Mouse (Mus musculus) lung, embryonic 15.5 days (tissue): ENCODE measurements around the gene Map4k1. TPM values are rescaled to one million over a fixed set of nuclear protein-coding genes. Genes with fewer than 3 reads are reported as not detected.
"Not testable (repeated sequence)": the region's sequence is repeated elsewhere in the genome, so short reads cannot be mapped to it uniquely, and the experiment has no call there.

Source experiments
- ATAC-seq: fragments of 200-750 bp; cut with Nextera tagmentation; 2 replicates; pipeline ENCODE4 v1.8.0; 2017; ENCODE audit warnings: moderate number of reproducible peaks, borderline replicate concordance; ENCODE audit not compliant: low FRiP score, low TSS enrichment; ENCODE audit errors: extremely low read depth
- H3K27ac ChIP-seq: fragments of 300-500 bp; sonication (generic); 2 replicates; pipeline ENCODE4 v1.5.1; 2015; ENCODE audit warnings: moderate library complexity, mild to moderate bottlenecking, inconsistent platforms
- H3K27me3 ChIP-seq: fragments of 300-500 bp; sonication (generic); 2 replicates; pipeline ENCODE4 v1.6.1; 2015; ENCODE audit warnings: inconsistent platforms
- H3K36me3 ChIP-seq: fragments of 300-500 bp; sonication (generic); 2 replicates; pipeline ENCODE4 v1.6.1; 2015; ENCODE audit warnings: inconsistent platforms
- H3K4me1 ChIP-seq: fragments of 300-500 bp; sonication (generic); 2 replicates; pipeline ENCODE4 v1.6.1; 2015; ENCODE audit warnings: inconsistent platforms
- H3K4me2 ChIP-seq: fragments of 300-500 bp; sonication (generic); 2 replicates; pipeline ENCODE4 v1.6.1; 2015; ENCODE audit warnings: inconsistent platforms, mild to moderate bottlenecking, moderate library complexity
- H3K4me3 ChIP-seq: fragments of 300-500 bp; sonication (generic); 2 replicates; pipeline ENCODE4 v1.5.1; 2015; ENCODE audit warnings: mild to moderate bottlenecking, inconsistent platforms
- H3K9ac ChIP-seq: fragments of 300-500 bp; sonication (generic); 2 replicates; pipeline ENCODE4 v1.6.1; 2015; ENCODE audit warnings: inconsistent platforms
- H3K9me3 ChIP-seq: fragments of 300-500 bp; sonication (generic); 2 replicates; pipeline ENCODE4 v1.6.1; 2016; ENCODE audit warnings: inconsistent platforms
- WGBS: fragments of 180-500 bp; shearing (Covaris S2); methylation state at CpG from one replicate; pipeline ENCODE4 v1.1.7; 2015; 5-methylcytosine and 5-hydroxymethylcytosine counted together
- polyA plus RNA-seq: library from polyadenylated mRNA; unstranded; fragments of >200 nt; fragmentation: Nextera tagmentation; extraction: Ambion mirVana; gene quantifications from 2 replicates; pipeline ENCODE4 v1.2.1, GENCODE M21; 2015

The Map4k1 gene
- polyA plus RNA-seq, 1 experiment from 2014 or later: 9.8 TPM

DNA sequence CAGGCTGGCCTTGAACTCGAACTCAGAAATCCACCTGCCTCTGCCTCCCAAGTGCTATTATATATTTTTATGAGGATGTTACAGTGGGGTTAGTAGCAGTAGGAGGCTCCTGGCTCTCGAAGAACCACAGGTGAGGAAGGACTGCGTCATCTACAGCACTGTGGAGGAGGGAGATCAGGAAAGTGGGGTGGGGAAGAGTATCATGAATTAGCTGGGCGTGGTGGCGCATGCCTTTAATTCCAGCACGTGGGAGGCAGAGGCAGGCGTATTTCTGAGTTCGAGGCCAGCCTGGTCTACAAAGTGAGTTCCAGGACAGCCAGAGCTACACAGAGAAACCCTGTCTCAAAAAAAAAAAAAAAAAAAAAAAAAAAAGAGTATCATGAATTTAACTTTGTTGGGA, 13.7 kb upstream of the Map4k1 start:
- not testable (repeated sequence) for ATAC-seq, H3K9ac ChIP-seq, H3K27ac ChIP-seq, H3K4me3 ChIP-seq, H3K27me3 ChIP-seq, H3K4me2 ChIP-seq, H3K9me3 ChIP-seq
- Histone ChIP-seq H3K36me3 (peaks cover 15% of the 10 kb centered on the region), H3K4me1 (peaks cover 24% of the 10 kb centered on the region)
- 92% methylated on average over 8 of the region's 8 CpGs for WGBS

DNA sequence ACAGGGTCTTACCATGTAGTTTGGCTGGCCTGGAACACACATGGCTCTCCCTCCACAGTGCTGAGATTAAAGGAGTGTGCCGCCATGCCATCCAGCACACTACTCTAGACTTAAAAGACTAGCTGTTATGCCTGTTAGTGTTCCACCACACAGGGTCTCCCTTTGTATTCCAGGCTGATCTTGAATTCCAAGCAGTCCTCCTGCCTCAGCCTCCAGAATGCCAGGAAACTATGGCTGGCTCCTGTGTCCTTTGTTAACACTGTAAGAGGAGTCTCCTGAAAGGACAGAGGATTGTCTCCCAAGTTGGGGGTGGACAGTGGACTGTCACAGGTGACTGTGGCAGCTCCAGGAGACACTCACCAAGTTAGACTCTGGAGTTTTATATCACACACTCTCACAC, 12.6 kb upstream of the Map4k1 start:
- no peak overlapping the region for H3K4me3 ChIP-seq
- H3K9me3 ChIP-seq: no peaks in the 10 kb centered on the region
- H3K36me3 ChIP-seq: peaks cover 26% of the 10 kb centered on the region
- 100% methylated on average over 1 of the region's 1 CpGs for WGBS
- no peak overlapping the region for H3K4me2 ChIP-seq
- no peak overlapping the region for H3K27ac ChIP-seq
- no peaks in the 10 kb centered on the region for H3K27me3 ChIP-seq
- ATAC-seq: no peak
- H3K9ac ChIP-seq: no peak overlapping the region
- peaks cover 23% of the 10 kb centered on the region for H3K4me1 ChIP-seq

DNA sequence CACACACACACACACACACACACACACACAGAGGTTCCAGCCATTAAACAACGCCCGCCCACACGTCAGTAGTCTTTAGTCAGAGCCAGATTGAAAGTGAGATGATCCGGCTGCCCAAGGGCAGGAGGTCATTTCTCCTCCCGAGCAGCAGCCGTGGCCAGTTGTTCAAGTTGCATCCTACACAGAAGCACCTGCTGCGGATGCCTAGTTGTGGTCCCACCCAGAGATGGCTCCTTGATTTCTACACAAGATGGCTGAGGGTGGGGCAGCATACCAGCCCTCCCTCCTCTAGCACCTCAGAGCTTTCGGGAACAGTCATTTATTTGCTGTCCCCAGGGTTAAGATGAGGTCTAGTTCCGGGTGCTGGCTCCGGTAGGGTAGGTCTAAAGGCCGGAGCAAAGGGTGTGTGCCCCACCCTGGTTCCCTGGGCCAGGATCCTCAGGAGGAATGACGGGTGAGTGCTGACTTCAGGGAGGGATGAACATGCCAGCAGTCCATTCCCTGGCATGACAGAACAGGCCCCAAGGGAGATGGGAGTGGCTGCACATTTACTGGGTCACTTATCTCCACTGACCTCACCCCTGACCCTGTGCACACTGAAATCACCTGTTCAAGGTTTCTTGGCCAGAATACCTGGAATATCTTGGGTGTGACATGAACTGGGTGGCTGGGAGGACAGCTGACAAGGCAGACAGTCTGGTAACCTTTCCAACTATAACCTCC, 12.0 kb upstream of the Map4k1 start:
- H3K36me3 ChIP-seq: peaks cover 30% of the 10 kb centered on the region
- H3K27me3 ChIP-seq: no peaks in the 10 kb centered on the region
- H3K9ac ChIP-seq: no peak overlapping the region
- H3K27ac ChIP-seq: no peak overlapping the region
- peaks cover 23% of the 10 kb centered on the region for H3K4me1 ChIP-seq
- WGBS: 45% methylated on average over 12 of the region's 12 CpGs
- no peak for ATAC-seq
- no peaks in the 10 kb centered on the region for H3K9me3 ChIP-seq
- no peak overlapping the region for H3K4me3 ChIP-seq
- H3K4me2 ChIP-seq: no peak overlapping the region

DNA sequence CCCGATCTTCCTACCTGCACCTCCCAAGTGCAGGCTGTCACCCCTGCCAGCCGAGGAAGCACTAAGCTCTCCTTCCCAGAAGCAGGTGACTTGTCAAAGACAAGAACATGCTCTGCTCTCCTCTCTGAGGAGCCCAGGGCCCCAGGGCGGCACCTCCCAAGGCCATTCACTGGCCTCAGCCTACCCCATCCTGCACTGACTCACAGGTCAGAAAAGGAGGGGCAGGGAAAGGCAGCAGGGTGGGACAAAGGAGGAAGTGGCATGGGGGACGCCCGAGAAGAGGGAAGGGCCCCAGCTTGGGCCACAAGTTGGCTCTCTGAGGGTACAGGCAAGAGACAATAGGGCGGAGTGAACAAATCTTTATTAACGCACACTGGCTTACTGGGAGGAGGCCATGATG, 10.8 kb upstream of the Map4k1 start:
- Histone ChIP-seq H3K4me1 (peaks cover 23% of the 10 kb centered on the region), H3K9me3 (no peaks in the 10 kb centered on the region), H3K9ac (no peak overlapping the region), H3K4me3 (no peak overlapping the region), H3K27ac (no peak overlapping the region), H3K27me3 (no peaks in the 10 kb centered on the region), H3K36me3 (peaks cover 33% of the 10 kb centered on the region), H3K4me2 (no peak overlapping the region)
- ATAC-seq: no peak
- 87% methylated on average over 7 of the region's 7 CpGs for WGBS

DNA sequence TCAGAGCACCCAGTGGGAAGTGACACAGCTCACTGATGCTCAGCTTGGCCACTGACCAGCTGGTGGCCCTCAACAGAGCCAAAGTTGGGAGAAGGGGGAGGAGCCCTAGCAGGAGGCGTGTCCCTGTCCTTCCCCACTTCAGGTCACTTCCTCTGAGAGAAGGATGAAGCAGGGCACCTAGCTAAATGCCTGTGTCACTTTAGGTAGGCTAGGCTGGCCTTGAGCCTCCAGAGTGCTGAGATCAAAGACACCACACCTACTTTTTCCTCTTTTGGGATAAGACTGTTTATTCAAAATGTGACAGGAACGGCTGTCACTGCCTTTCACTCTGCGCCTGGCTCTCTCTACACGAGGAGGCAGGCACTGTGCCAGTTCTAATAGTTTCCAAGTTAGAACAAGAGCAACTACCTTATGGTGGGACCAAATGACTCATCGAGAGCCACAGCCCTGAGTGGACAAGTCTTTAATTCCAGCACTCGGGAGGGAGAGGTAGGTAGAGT, 10.0 kb upstream of the Map4k1 start:
- H3K27me3 ChIP-seq: no peaks in the 10 kb centered on the region
- no peak overlapping the region for H3K4me2 ChIP-seq
- 21% methylated on average over 6 of the region's 6 CpGs for WGBS
- peak; percentile 48 for ATAC-seq
- peak overlapping the region; percentile 67 for H3K27ac ChIP-seq
- H3K36me3 ChIP-seq: peaks cover 41% of the 10 kb centered on the region
- H3K4me1 ChIP-seq: peaks cover 23% of the 10 kb centered on the region
- no peak overlapping the region for H3K4me3 ChIP-seq
- H3K9me3 ChIP-seq: no peaks in the 10 kb centered on the region
- no peak overlapping the region for H3K9ac ChIP-seq

DNA sequence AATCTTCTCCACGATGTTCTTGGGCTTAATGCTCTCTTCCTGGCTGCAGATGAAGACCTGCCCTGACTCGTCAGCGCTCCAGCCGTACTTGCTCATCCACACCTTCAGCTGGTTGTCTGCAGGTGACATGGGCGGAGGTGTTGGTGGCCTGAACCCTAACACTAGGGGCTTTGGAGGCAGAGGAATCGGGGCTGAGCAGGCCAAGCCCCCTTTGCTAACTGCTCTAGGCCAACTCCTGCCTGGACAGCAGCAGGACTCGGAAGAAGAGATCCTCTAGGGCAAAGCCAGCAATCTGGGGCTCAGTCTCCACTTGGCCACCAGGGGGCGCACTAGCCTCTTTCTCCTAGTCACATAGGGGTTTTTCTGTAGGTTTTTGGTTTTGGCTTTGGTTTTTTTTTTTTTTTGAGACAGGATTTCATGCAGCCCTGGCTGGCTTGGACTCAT, 9.3 kb upstream of the Map4k1 start:
- Histone ChIP-seq H3K9ac (no peak overlapping the region), H3K27me3 (no peaks in the 10 kb centered on the region), H3K36me3 (peaks cover 48% of the 10 kb centered on the region), H3K4me3 (no peak overlapping the region), H3K27ac (peak overlapping the region; percentile 67), H3K9me3 (no peaks in the 10 kb centered on the region), H3K4me1 (peaks cover 23% of the 10 kb centered on the region), H3K4me2 (no peak overlapping the region)
- ATAC-seq: peak; percentile 28; the same call in 1 of the 2 replicates
- WGBS: 58% methylated on average over 8 of the region's 8 CpGs

DNA sequence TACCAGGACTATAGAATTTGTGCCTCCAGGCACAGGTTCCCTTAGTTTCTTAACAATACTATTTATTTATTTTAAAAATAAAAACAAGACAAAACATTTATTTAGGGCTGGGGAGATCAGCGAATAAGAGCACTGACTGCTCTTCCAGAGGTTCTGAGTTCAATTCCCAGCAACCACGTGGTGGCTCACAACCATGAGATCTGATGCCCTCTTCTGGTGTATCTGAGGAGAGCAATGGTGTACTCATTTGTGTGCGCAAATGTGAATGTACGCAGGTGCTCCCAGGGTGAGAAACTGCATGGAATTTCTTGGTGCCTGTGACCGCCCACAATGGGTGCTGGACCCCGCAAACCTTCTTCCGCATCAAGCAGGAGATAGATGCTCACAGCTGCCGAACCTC, 8.8 kb upstream of the Map4k1 start:
- Histone ChIP-seq H3K4me1 (peaks cover 23% of the 10 kb centered on the region), H3K4me2 (no peak overlapping the region), H3K4me3 (no peak overlapping the region), H3K9me3 (no peaks in the 10 kb centered on the region), H3K36me3 (peaks cover 53% of the 10 kb centered on the region), H3K9ac (no peak overlapping the region), H3K27me3 (no peaks in the 10 kb centered on the region), H3K27ac (no peak overlapping the region)
- ATAC-seq: no peak
- 78% methylated on average over 8 of the region's 8 CpGs for WGBS

DNA sequence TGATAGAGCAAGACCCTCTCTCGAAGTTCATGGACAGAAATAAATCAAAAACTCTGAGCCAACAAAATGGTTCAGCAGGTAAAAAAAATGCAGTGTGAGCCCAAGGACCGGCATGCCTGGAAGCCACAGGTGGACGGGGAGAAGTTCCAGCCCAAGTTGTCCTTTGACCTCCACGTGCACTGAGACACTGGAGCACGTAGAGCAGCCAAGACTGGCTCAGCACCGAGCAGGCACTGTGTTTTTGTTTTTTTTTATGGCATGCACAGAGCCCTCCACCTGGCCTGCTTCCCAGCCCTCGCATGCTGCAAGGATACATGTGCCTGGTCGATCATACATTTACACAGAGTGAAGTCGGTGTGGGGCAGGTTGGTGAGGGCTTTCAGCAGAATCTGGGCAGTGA, 4.3 kb upstream of the Map4k1 start:
- Histone ChIP-seq H3K4me1 (peaks cover 17% of the 10 kb centered on the region), H3K27ac (no peak overlapping the region), H3K36me3 (peaks cover 55% of the 10 kb centered on the region), H3K27me3 (no peaks in the 10 kb centered on the region), H3K9ac (no peak overlapping the region), H3K4me3 (no peak overlapping the region), H3K4me2 (no peak overlapping the region), H3K9me3 (no peaks in the 10 kb centered on the region)
- WGBS: 86% methylated on average over 9 of the region's 9 CpGs
- no peak for ATAC-seq

DNA sequence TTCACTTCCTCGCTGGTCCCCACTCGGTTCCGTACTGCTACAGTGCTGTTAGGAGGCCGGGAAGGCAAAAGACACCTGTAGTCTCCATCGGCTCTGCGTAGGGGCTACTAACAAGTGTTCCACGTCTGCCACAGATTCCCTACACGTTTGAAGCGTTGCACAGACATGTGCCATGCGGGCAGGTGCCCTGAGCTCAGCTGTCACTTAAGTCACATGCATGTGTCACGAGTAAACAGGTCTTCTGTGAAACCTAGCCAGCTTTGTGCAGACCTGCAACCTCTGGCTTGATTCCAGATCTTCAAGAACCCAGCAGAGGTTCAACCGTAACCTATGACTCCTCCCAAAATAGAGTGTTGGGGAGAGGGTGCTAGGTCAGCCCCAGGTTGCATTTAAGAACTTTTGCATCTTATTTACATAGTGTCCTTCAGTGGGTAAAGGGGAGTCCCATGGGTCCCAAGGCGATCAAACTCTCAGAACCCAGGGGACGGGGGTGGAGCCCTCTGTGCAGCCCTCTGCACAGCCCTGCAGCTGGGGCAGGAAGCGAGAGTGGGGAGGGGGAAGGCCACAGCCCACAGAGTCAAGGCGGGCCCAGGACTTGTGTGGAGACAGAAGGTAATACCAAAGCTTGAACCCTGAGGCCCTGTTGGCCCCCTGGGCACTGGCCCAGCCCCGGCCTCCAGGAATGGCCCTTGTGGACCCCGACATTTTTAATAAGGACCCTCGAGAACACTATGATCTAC, 594 bp downstream of the Map4k1 start:
- peaks cover 21% of the 10 kb centered on the region for H3K36me3 ChIP-seq
- H3K9ac ChIP-seq: peak overlapping the region; percentile 56
- H3K27me3 ChIP-seq: no peaks in the 10 kb centered on the region
- 13% methylated on average over 19 of the region's 19 CpGs for WGBS
- H3K4me2 ChIP-seq: peak overlapping the region; percentile 73
- ATAC-seq: peak; percentile 41
- peak overlapping the region; percentile 81 for H3K27ac ChIP-seq
- peak overlapping the region; percentile 65 for H3K4me3 ChIP-seq
- H3K4me1 ChIP-seq: peaks cover 23% of the 10 kb centered on the region
- H3K9me3 ChIP-seq: no peaks in the 10 kb centered on the region

DNA sequence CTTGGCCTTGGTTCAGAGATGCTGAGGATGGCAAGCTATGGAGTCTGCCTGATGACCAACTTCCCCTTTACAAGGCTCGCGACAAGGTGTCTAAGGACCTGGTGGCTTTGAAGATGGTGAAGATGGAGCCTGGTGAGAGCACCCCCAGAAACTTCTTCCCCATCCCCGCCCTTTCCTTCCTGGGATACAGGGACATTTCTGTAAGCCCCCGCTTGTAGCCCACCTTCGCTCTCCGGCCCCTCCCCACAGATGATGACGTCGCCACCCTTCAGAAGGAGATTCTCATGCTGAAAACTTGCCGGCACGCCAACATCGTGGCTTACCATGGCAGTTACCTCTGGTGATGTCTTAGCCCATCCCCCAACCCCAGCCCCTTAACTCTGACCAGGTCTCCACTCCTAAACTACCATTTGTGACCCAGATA, 1.3 kb downstream of the Map4k1 start:
- no peaks in the 10 kb centered on the region for H3K27me3 ChIP-seq
- H3K9ac ChIP-seq: 0 out of 2 replicates have a peak overlapping the region, but pooled peaks have one; percentile 56
- peaks cover 14% of the 10 kb centered on the region for H3K36me3 ChIP-seq
- 61% methylated on average over 11 of the region's 11 CpGs for WGBS
- no peaks in the 10 kb centered on the region for H3K9me3 ChIP-seq
- H3K4me2 ChIP-seq: peak overlapping the region; percentile 73
- peak overlapping the region; percentile 65; the same call in 1 of the 2 replicates for H3K4me3 ChIP-seq
- no peak for ATAC-seq
- no peak overlapping the region; the same call in 1 of the 2 replicates for H3K27ac ChIP-seq
- peaks cover 23% of the 10 kb centered on the region for H3K4me1 ChIP-seq

DNA sequence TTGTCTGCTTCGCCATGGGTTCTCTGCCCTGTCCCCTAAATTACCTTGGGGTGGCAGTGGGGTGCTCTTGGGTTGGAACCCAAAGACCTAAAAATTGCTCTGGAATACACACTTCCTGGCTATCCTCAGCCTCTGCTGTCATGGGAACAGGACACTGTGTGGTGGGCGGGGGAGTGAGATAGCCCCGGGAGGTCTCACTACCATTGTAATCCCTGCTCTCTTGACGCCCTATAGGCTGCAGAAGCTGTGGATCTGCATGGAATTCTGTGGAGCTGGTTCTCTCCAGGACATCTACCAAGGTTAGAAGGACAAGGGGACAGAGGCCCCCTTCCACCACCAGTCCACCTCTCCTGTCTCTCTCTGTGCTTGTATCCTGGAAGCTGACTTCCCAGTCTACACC, 2.0 kb downstream of the Map4k1 start:
- Histone ChIP-seq H3K27ac (no peak overlapping the region), H3K9me3 (no peaks in the 10 kb centered on the region), H3K36me3 (peaks cover 7% of the 10 kb centered on the region), H3K4me3 (no peak overlapping the region), H3K27me3 (no peaks in the 10 kb centered on the region), H3K4me2 (no peak overlapping the region), H3K4me1 (peaks cover 23% of the 10 kb centered on the region), H3K9ac (no peak overlapping the region)
- ATAC-seq: no peak
- WGBS: 77% methylated on average over 4 of the region's 4 CpGs

DNA sequence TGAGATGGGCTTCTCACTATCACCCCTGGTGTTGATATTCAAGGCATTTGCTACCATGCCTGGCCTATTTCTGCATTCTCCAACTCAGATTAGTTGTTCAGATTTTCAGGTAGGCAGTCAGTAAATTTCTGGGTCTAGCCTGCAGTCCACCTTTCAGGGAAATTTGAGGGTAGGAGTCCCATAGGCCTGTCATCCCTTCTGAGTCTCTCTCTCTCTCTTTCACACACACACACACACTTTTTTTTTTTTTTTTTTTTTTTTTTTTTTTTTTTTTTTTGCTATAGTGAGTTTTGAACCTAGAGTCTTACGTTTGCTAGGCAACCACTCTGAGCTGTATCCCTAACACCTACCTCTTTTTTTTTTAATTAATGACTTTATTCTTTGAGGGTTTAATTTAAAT, 2.6 kb downstream of the Map4k1 start:
- H3K36me3 ChIP-seq: 0 out of 2 replicates have a peak, but pooled peaks cover under 1% of the 10 kb centered on the region
- no peaks in the 10 kb centered on the region for H3K27me3 ChIP-seq
- 74% methylated on average over 1 of the region's 1 CpGs for WGBS
- no peaks in the 10 kb centered on the region for H3K9me3 ChIP-seq
- ATAC-seq: no peak
- H3K9ac ChIP-seq: no peak overlapping the region
- H3K4me3 ChIP-seq: no peak overlapping the region
- H3K4me1 ChIP-seq: peaks cover 23% of the 10 kb centered on the region
- H3K27ac ChIP-seq: no peak overlapping the region
- H3K4me2 ChIP-seq: no peak overlapping the region
